Mouse (Mus musculus): ENCODE data around the gene 4933427D14Rik.

DNA sequence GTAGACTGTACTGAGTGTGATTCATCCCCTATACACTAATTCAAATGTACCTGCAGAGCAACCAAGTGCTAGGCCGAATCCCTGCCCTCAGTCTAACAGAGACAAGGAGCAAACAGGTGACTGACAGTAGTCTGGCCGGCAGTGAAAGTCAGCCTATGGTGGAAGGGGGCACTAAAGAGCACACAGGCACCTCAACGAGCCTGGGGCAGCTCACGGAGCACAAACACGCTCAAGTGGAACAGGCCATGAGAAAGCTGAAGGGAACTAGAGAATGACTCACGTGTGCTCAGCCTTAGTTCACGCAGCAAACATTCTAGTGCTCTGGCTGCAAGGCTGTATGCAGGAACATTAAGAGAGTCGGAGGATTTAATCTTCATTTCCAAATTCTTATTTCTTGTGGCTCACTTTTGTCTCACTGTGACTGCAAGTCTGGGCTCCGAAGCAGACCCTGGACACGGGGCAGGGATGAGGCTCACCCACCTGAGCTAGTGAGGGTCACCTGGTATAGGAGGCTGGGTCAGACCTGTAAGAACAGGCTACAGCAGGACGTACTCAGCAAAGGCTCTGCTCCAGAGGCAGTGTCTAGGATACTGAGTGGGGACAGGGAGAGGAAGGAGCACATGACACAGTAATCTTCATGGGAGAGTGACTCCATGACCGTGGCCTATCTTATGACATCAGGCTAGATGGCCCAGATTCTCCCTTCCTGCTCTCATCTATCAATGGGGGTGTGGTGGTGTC is 54.0 kb downstream of the 4933427D14Rik start:
- no peak for TF ChIP-seq CTCF (IDR thresholded peaks at IDR 0.05; ENCODE audit: control insufficient read depth, insufficient read depth, insufficient replicate concordance, low read depth, low read length)
- no peak for TF ChIP-seq POLR2A (IDR thresholded peaks at IDR 0.05; ENCODE audit: control insufficient read depth, low read depth, low read length)

Measured in testis, adult 2 months (tissue).